Mouse (Mus musculus) embryonic facial prominence, embryonic 14.5 days (tissue): ENCODE measurements at regions not wholly inside any gene's neighbourhood (a gene's known extent, or its start where the extent isn't known, plus 50 kb on each side); places are given as distances from the start of the nearest gene placed in this dataset.
"Not testable (repeated sequence)": the region's sequence is repeated elsewhere in the genome, so short reads cannot be mapped to it uniquely, and the experiment has no call there.

ENCODE experiments used
- ATAC-seq: fragments of 200-750 bp; cut with Nextera tagmentation; 2 replicates; pipeline ENCODE4 v1.8.0; 2017; ENCODE audit warnings: low read depth, moderate number of reproducible peaks, moderate TSS enrichment
- DNase-seq: peaks from one replicate; pipeline ENCODE4 v3.0.0-alpha.2; 2015; ENCODE audit warnings: low spot score
- H3K27ac ChIP-seq: fragments of 300-500 bp; sonication (generic); replicated peaks from 2 replicates; pipeline ENCODE4 v1.5.1; 2014; ENCODE audit warnings: low read depth, mild to moderate bottlenecking, low read length, moderate library complexity
- H3K27me3 ChIP-seq: fragments of 300-500 bp; sonication (generic); replicated peaks from 2 replicates; pipeline ENCODE4 v1.6.1; 2014; ENCODE audit warnings: low read length; ENCODE audit not compliant: control insufficient read depth, insufficient read depth
- H3K36me3 ChIP-seq: fragments of 300-500 bp; sonication (generic); 2 replicates; pipeline ENCODE4 v1.6.1; 2014; ENCODE audit warnings: low read length, mixed read lengths; ENCODE audit not compliant: control insufficient read depth, insufficient read depth
- H3K4me1 ChIP-seq: fragments of 300-500 bp; sonication (generic); 2 replicates; pipeline ENCODE4 v1.6.1; 2014; ENCODE audit warnings: antibody characterized with exemption, low read length; ENCODE audit not compliant: control insufficient read depth, insufficient read depth
- H3K4me2 ChIP-seq: fragments of 300-500 bp; sonication (generic); 2 replicates; pipeline ENCODE4 v1.6.1; 2014; ENCODE audit warnings: low read depth, mild to moderate bottlenecking, low read length, moderate library complexity, mixed read lengths
- H3K4me3 ChIP-seq: fragments of 300-500 bp; sonication (generic); 2 replicates; pipeline ENCODE4 v1.5.1; 2014; ENCODE audit warnings: low read depth, mild to moderate bottlenecking, low read length
- H3K9ac ChIP-seq: fragments of 300-500 bp; sonication (generic); 2 replicates; pipeline ENCODE4 v1.6.1; 2014; ENCODE audit warnings: low read depth, mild to moderate bottlenecking, low read length, moderate library complexity, mixed read lengths
- H3K9me3 ChIP-seq: fragments of 300-500 bp; sonication (generic); 2 replicates; pipeline ENCODE4 v1.6.1; 2016; ENCODE audit warnings: low read length; ENCODE audit not compliant: control insufficient read depth
- WGBS: fragments of 180-500 bp; shearing (Covaris S2); extraction: QIAGEN DNeasy Blood & Tissue Kit; methylation state at CpG from one replicate; pipeline ENCODE4 v1.1.7; 2014; 5-methylcytosine and 5-hydroxymethylcytosine counted together

DNA sequence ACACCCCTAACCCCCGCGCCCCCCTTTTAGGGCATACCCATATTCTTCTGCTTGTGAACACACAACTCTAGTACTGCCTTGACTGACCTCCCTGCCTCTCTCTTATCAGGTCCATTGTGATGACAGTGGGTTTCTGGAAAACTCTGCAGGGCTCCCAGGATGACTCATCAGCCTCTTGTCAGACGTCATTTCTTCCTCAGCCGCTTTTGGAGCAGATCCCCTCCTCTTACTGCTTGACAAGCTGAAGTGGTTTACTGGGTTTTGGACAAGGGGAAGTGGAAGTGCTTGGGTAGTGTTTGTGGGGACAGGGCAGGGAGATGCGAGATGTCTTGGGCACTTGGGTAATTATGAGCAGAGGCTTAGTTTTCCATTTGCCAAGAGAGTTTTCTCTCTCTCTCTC, 85.5 kb upstream of the Vav3 start:
- no peak overlapping the region for H3K4me2 ChIP-seq
- no peaks in the 10 kb centered on the region for H3K27me3 ChIP-seq
- DNase-seq (no peak), ATAC-seq (no peak)
- no peaks in the 10 kb centered on the region for H3K4me1 ChIP-seq
- no peaks in the 10 kb centered on the region for H3K36me3 ChIP-seq
- no peak overlapping the region for H3K4me3 ChIP-seq
- H3K27ac ChIP-seq = no peak overlapping the region
- H3K9ac ChIP-seq = no peak overlapping the region
- WGBS = 71% methylated on average over 5 of the region's 5 CpGs
- H3K9me3 ChIP-seq = no peaks in the 10 kb centered on the region

DNA sequence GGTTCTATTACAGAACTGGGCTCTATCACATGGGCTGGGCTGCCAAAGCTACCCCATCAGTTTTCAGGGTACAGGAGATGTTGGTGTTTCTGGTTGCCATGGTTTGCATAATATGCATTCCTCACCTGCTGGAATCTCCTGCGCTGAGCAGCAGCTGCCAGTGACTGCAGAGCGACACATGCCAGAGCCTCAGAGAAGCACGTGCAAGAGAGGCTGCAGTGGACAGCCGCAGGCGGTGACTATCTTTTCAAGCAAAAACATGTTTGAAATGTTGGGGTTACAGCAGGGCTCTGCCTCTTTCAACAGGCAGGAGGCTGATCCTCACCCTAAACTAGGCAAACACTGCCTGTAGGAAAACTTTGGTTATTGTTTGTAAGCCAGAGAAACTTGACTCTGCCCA, 83.7 kb upstream of the Vav3 start:
- ATAC-seq = peak; percentile 63; the same call in 1 of the 2 replicates
- no peaks in the 10 kb centered on the region for H3K36me3 ChIP-seq
- peak; percentile 29 for DNase-seq
- H3K9ac ChIP-seq = no peak overlapping the region
- H3K9me3 ChIP-seq = no peaks in the 10 kb centered on the region
- no peak overlapping the region for H3K4me3 ChIP-seq
- H3K27ac ChIP-seq = no peak overlapping the region
- WGBS = 64% methylated on average over 5 of the region's 5 CpGs
- H3K27me3 ChIP-seq = no peaks in the 10 kb centered on the region
- no peak overlapping the region for H3K4me2 ChIP-seq
- H3K4me1 ChIP-seq = no peaks in the 10 kb centered on the region

DNA sequence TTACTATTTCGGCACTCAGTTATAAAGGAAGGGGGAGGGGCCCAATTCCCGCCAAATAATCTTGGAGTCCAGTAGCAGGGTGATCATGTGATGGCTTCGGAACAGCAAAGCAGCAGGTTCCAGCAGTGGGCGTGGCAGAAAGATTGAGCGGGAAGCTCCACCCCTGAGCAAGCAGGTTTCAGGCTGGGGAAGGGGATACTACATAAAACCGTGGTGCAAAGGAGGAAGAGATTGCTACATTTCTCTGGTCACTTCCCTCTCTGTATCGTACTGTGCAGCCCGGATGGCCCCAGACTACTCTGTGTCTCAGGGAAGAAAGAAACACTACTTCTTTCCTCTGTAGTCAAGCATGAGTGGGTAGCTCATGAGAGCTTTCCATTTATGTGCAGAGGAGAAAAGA, 73.5 kb upstream of the Vav3 start:
- H3K27ac ChIP-seq, H3K27me3 ChIP-seq, DNase-seq, H3K9me3 ChIP-seq, H3K4me1 ChIP-seq, H3K4me2 ChIP-seq, ATAC-seq, H3K36me3 ChIP-seq, H3K4me3 ChIP-seq, H3K9ac ChIP-seq: not testable (repeated sequence)
- 70% methylated on average over 7 of the region's 8 CpGs for WGBS

DNA sequence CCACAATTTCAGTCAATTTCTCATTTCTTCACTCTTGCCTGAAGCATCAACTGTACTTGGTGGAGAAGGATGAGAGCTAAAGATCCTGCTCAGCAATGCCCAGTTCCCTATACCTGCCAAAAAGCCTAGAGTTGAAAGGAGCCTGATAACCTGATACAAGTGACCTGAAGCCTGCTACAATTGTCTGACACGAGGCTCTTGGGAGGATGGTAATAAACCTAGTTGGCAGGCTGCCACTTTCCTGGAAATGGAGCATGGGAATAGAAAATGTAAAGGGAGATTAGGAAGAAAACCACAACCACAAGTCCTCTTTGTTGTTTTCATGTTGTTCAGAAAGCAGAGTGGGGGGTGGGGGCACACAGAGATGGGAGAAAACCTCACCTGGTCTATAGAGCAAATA, 69.7 kb upstream of the Vav3 start:
- ATAC-seq = peak; percentile 65; the same call in 1 of the 2 replicates
- H3K36me3 ChIP-seq = no peaks in the 10 kb centered on the region
- H3K4me3 ChIP-seq = no peak overlapping the region
- WGBS = 18% methylated on average over 1 of the region's 1 CpGs
- H3K27ac ChIP-seq = no peak overlapping the region
- no peaks in the 10 kb centered on the region for H3K27me3 ChIP-seq
- peaks cover 6% of the 10 kb centered on the region; the same call in 1 of the 2 replicates for H3K4me1 ChIP-seq
- H3K9me3 ChIP-seq = no peaks in the 10 kb centered on the region
- no peak overlapping the region for H3K4me2 ChIP-seq
- no peak overlapping the region for H3K9ac ChIP-seq
- peak; percentile 55 for DNase-seq

DNA sequence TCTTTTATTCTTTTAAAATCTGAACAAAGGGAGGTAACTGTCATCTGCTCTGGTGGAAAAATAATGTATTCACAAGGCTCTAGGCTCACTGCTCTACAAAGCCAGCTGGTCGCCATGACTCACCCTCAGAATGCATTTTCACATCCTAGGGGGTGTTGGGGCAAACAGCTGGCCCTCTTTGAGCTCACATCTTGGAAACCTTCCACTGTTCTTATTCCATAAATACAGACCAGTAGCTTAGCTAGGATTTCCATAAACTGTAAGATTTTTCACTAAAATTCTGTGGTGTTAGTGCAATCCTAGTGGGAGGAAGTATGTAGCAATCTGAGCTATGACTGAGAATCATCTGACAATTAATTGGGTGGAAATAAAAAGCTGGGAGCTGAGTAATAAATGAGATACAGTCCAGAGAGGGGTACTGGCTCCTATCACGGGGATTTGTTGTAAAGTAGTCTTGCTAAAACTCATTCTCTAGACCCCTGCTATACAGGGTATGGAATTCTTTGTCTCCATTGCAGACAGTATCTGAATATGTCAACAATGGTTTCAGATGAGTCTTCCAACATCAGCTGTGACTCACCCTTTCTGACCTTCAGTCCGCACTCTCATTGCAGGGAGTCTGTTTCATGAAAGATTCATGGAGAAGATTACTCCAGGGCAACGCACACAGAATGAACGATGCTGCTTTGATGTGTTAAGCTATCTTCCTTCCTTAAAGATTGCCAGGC, 67.2 kb upstream of the Vav3 start:
- Histone ChIP-seq H3K4me1 (peaks cover 6% of the 10 kb centered on the region; the same call in 1 of the 2 replicates), H3K9me3 (no peaks in the 10 kb centered on the region), H3K27me3 (no peaks in the 10 kb centered on the region), H3K4me2 (no peak overlapping the region), H3K36me3 (no peaks in the 10 kb centered on the region), H3K4me3 (no peak overlapping the region), H3K9ac (no peak overlapping the region), H3K27ac (no peak overlapping the region)
- 65% methylated on average over 5 of the region's 5 CpGs for WGBS
- DNase-seq (peak; percentile 30), ATAC-seq (no peak)

DNA sequence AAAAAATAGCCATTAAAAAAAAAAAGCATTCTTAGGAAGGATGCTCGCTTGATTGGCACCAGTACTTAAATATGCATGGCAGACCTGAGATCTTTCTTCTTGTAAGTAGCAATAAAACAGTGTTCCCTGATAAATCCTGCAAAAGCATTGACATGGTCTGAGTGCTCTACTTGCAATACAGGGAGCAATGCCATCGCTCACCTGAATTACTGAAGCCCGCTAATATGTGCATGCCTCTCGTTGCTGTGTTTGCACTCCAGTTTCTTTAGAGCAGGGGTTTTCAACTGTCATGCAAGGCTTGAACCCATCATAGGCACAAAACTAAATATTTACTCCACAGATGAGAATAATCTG, 66.7 kb upstream of the Vav3 start:
- 90% methylated on average over 4 of the region's 4 CpGs for WGBS
- Histone ChIP-seq H3K27ac (no peak overlapping the region), H3K9me3 (no peaks in the 10 kb centered on the region), H3K4me3 (no peak overlapping the region), H3K9ac (no peak overlapping the region), H3K4me1 (peaks cover 6% of the 10 kb centered on the region; the same call in 1 of the 2 replicates), H3K27me3 (no peaks in the 10 kb centered on the region), H3K4me2 (no peak overlapping the region), H3K36me3 (no peaks in the 10 kb centered on the region)
- no peak for DNase-seq
- no peak for ATAC-seq

DNA sequence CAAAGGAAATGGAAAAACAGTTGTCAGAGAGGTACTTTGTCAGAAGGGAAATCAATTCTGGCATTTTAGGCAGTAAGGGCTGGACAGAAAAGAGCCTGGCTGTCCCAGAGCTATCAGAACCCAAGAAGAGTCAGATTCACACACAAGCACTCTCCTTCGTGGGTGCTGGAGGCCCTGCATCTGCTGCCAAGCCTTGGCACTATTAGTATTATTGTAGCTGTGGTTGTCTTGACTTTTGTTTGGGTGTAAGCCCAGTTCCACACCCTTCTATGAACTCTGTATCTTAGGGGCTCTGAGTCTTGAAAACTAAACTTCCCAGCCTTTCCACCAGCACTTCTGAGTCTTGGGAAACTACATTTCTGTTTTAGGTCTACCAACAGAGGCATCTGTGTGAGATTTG, 61.4 kb upstream of the Vav3 start:
- Histone ChIP-seq H3K4me3 (no peak overlapping the region), H3K4me1 (no peaks in the 10 kb centered on the region), H3K9me3 (no peaks in the 10 kb centered on the region), H3K9ac (no peak overlapping the region), H3K4me2 (no peak overlapping the region), H3K36me3 (no peaks in the 10 kb centered on the region), H3K27ac (no peak overlapping the region), H3K27me3 (no peaks in the 10 kb centered on the region)
- ATAC-seq (no peak), DNase-seq (no peak)
- WGBS = 35% methylated on average over 1 of the region's 1 CpGs

DNA sequence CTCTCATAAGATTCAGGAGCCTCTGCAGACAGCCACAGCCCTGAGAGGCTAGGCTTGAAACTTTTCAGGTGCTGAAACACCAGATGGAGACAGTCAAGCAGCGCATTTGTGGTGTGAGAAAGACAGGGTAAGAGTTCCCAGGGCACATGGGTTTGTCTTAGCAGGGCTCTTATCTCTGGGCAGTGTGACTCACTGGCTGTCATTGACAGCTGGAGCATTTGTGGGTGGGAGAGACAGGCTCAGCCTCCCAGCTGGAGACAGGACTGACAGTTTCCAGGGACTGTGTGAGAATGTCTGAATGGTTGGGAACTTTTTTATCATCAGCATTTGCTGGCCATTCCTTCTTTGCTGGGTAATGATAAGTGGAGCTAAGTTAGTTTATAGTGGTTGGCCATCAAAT, 53.9 kb upstream of the Vav3 start:
- peaks cover 7% of the 10 kb centered on the region; the same call in 1 of the 2 replicates for H3K9me3 ChIP-seq
- no peaks in the 10 kb centered on the region for H3K36me3 ChIP-seq
- no peaks in the 10 kb centered on the region for H3K27me3 ChIP-seq
- H3K4me1 ChIP-seq = no peaks in the 10 kb centered on the region
- no peak overlapping the region for H3K4me2 ChIP-seq
- peak; percentile 21 for DNase-seq
- no peak for ATAC-seq
- no peak overlapping the region for H3K4me3 ChIP-seq
- no peak overlapping the region for H3K27ac ChIP-seq
- 60% methylated on average over 1 of the region's 1 CpGs for WGBS
- H3K9ac ChIP-seq = no peak overlapping the region
